Mouse (Mus musculus) midbrain, embryonic 16.5 days (tissue): ENCODE results near the gene Ccna2. TPM values are rescaled to one million over a fixed set of nuclear protein-coding genes. Genes with fewer than 3 reads are reported as not detected.

Experiments used
- ATAC-seq: fragments of 200-750 bp; cut with Nextera tagmentation; 2 replicates; pipeline ENCODE4 v1.8.0; 2017; ENCODE audit warnings: moderate TSS enrichment
- H3K27ac ChIP-seq: fragments of 300-500 bp; sonication (generic); 2 replicates; pipeline ENCODE4 v1.5.1; 2014; ENCODE audit warnings: mild to moderate bottlenecking, low read length, mixed read lengths
- H3K27me3 ChIP-seq: fragments of 300-500 bp; sonication (generic); 2 replicates; pipeline ENCODE4 v1.6.1; 2014; ENCODE audit warnings: low read depth, low read length, mixed read lengths; ENCODE audit not compliant: control insufficient read depth, insufficient read depth
- H3K36me3 ChIP-seq: fragments of 300-500 bp; sonication (generic); 2 replicates; pipeline ENCODE4 v1.6.1; 2014; ENCODE audit warnings: mild to moderate bottlenecking, low read length, moderate library complexity, mixed read lengths; ENCODE audit not compliant: control insufficient read depth, insufficient read depth
- H3K4me1 ChIP-seq: fragments of 300-500 bp; sonication (generic); 2 replicates; pipeline ENCODE4 v1.6.1; 2014; ENCODE audit warnings: mild to moderate bottlenecking, low read length, mixed read lengths; ENCODE audit not compliant: control insufficient read depth, insufficient read depth
- H3K4me2 ChIP-seq: fragments of 300-500 bp; sonication (generic); 2 replicates; pipeline ENCODE4 v1.6.1; 2014; ENCODE audit warnings: mild to moderate bottlenecking, low read length, mixed read lengths
- H3K4me3 ChIP-seq: fragments of 300-500 bp; sonication (generic); 2 replicates; pipeline ENCODE4 v1.5.1; 2014; ENCODE audit warnings: low read depth, mild to moderate bottlenecking, low read length, moderate library complexity, mixed read lengths
- H3K9ac ChIP-seq: fragments of 300-500 bp; sonication (generic); 2 replicates; pipeline ENCODE4 v1.6.1; 2014; ENCODE audit warnings: low read depth, low read length, mixed read lengths
- H3K9me3 ChIP-seq: fragments of 300-500 bp; sonication (generic); replicated peaks from 2 replicates; pipeline ENCODE4 v1.6.1; 2014; ENCODE audit warnings: mild to moderate bottlenecking, low read length, mixed read lengths; ENCODE audit not compliant: control insufficient read depth, poor library complexity, severe bottlenecking
- WGBS: fragments of 180-500 bp; shearing (Covaris S2); extraction: QIAGEN DNeasy Blood & Tissue Kit; methylation state at CpG from one replicate; pipeline ENCODE4 v1.1.7; 2014; 5-methylcytosine and 5-hydroxymethylcytosine counted together
- polyA plus RNA-seq: library from polyadenylated mRNA; unstranded; fragments of >200 nt; fragmentation: Nextera tagmentation; extraction: Ambion mirVana; gene quantifications from 2 replicates; pipeline ENCODE4 v1.2.1, GENCODE M21; 2015

Ccna2 gene
- polyA plus RNA-seq, 1 experiment from 2014 or later = 17.6 TPM

DNA sequence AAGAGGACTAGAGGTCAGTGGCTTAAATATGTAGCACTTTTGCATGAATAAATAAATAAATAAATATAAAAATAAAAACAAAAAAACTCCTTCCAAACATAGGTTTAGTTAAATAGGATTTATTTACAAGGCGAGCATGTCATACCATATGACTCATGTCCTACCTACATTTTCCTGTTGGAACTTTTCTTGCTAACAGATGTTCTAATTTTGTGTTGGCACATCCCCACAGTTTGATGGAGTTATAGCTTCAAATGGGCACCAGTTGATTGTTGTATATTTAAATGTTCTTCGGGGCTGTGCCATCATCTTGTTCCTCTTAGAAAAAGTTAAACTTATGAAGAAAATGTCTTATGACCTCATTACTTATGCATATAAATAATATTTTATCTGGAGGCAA, 30.6 kb downstream of the Ccna2 start:
- Histone ChIP-seq H3K4me1 (no peaks in the 10 kb centered on the region), H3K4me2 (no peak overlapping the region), H3K4me3 (no peak overlapping the region), H3K9ac (no peak overlapping the region), H3K27me3 (no peaks in the 10 kb centered on the region), H3K36me3 (no peaks in the 10 kb centered on the region), H3K9me3 (no peaks in the 10 kb centered on the region), H3K27ac (no peak overlapping the region)
- ATAC-seq = no peak
- 91% methylated on average over 2 of the region's 2 CpGs for WGBS

- no peaks in the 10 kb centered on the region for H3K36me3 ChIP-seq
- H3K4me1 ChIP-seq = no peaks in the 10 kb centered on the region
- no peak overlapping the region for H3K4me3 ChIP-seq
- no peak overlapping the region for H3K4me2 ChIP-seq
- no peaks in the 10 kb centered on the region for H3K9me3 ChIP-seq
- no peaks in the 10 kb centered on the region for H3K27me3 ChIP-seq
- no peak for ATAC-seq
- 76% methylated on average over 2 of the region's 2 CpGs for WGBS
- no peak overlapping the region for H3K9ac ChIP-seq
- H3K27ac ChIP-seq = no peak overlapping the region
These were observed 31.2 kb downstream of the Ccna2 start for GRCm38 (mm10) chr3:36540756-36541155.

DNA sequence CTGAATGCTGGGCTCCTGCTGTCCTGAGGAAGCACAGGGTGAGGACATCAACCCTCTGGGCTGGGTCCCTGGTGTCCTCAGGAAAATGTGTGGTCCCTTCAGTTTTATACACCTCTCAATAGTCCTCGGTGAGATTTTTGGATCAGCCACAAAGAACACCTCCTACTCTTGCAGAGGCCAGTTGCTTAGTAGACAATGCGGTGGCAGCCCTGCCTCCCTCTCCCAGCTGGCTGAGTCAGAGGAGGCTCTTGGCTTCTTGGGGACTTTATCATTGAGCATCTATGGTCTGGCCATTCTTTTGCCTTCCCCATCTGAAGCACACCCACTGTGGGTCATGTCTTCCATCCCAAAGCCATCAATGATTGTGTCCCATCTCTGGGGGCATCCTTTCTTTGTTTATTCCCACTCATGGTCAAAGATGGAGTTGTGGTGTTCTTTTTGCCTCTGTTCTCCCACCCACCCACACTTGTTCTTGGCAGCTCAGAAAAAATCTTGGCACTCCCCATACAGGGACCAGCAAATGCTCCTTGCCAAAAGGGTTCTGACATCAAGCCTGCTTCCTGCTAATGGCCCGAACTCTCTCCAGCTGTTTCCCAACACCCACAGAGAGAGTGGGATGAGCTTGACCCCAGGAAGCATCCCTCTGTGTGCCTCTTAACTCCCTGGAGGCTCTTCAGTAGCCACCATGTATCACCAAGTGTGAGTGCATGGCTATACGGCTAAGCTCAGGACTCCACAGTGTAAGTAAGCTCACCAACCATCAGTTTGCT, 34.1 kb downstream of the Ccna2 start:
- H3K9ac ChIP-seq = no peak overlapping the region
- WGBS = 87% methylated on average over 4 of the region's 4 CpGs

GRCm38 (mm10) chr3:36536041-36536440, 35.9 kb downstream of the Ccna2 start:
- 92% methylated on average over 12 of the region's 12 CpGs for WGBS
- no peak for ATAC-seq
- Histone ChIP-seq H3K9me3 (no peaks in the 10 kb centered on the region), H3K4me1 (peaks cover 3% of the 10 kb centered on the region; the same call in 1 of the 2 replicates), H3K27me3 (no peaks in the 10 kb centered on the region), H3K36me3 (no peaks in the 10 kb centered on the region), H3K27ac (no peak overlapping the region), H3K9ac (no peak overlapping the region), H3K4me2 (no peak overlapping the region), H3K4me3 (no peak overlapping the region)

More for the DNA sequence above, 34.1 kb downstream of the Ccna2 start:
- ATAC-seq = no peak
- Histone ChIP-seq H3K4me1 (no peaks in the 10 kb centered on the region), H3K36me3 (no peaks in the 10 kb centered on the region), H3K9me3 (no peaks in the 10 kb centered on the region), H3K4me2 (no peak overlapping the region), H3K27ac (no peak overlapping the region), H3K4me3 (no peak overlapping the region), H3K27me3 (no peaks in the 10 kb centered on the region)

DNA sequence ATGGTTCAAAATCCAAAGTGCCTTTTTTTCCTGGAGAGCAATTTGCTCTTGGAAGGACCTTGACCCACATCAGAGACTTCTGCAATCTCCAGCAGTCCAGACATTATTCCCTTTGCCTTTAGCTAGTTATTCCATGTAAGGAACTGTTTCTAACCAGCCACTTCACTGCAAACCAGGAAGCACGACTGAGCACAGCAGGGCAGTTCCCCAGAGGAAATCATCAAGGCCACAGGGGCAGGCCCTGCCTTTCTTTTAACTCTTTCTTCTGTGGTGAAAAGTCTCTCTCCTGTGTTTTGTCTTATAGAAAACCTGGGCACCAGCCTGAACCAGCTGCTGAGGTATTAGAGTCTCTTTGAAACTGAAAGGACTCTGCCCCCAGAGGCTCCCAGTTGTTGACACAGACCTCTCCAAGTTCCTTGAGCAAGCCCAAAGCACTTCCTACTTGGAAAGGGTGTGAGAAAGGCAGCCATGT, 38.7 kb downstream of the Ccna2 start:
- Histone ChIP-seq H3K27me3 (no peaks in the 10 kb centered on the region), H3K9ac (no peak overlapping the region), H3K4me1 (peaks cover 3% of the 10 kb centered on the region; the same call in 1 of the 2 replicates), H3K27ac (no peak overlapping the region), H3K36me3 (no peaks in the 10 kb centered on the region), H3K4me3 (no peak overlapping the region), H3K4me2 (no peak overlapping the region), H3K9me3 (no peaks in the 10 kb centered on the region)
- 3% methylated on average over 1 of the region's 1 CpGs for WGBS
- no peak for ATAC-seq

DNA sequence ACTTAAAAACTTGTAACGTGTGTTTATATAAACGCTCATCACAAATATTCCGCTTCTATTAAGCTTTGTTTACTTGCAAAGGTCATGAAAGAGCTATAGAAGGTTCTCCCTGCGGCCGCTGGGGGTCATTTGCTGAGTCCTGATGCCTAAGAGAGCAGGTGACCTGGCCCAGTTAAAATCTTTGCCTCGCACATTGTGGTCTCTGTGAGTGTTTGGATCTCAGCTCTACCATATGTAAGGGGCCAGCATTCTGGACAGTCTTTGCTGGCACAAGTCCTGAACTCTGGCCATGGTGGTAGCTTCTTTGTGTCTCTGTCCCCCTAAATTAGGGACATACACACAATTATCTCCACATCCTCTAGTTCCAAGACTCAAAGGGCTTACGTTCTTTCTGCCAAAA, 39.2 kb downstream of the Ccna2 start:
- Histone ChIP-seq H3K4me3 (no peak overlapping the region), H3K9ac (no peak overlapping the region), H3K9me3 (no peaks in the 10 kb centered on the region), H3K4me2 (no peak overlapping the region), H3K27me3 (no peaks in the 10 kb centered on the region), H3K36me3 (no peaks in the 10 kb centered on the region), H3K27ac (no peak overlapping the region), H3K4me1 (peaks cover 3% of the 10 kb centered on the region; the same call in 1 of the 2 replicates)
- ATAC-seq = no peak
- WGBS = 37% methylated on average over 7 of the region's 7 CpGs

DNA sequence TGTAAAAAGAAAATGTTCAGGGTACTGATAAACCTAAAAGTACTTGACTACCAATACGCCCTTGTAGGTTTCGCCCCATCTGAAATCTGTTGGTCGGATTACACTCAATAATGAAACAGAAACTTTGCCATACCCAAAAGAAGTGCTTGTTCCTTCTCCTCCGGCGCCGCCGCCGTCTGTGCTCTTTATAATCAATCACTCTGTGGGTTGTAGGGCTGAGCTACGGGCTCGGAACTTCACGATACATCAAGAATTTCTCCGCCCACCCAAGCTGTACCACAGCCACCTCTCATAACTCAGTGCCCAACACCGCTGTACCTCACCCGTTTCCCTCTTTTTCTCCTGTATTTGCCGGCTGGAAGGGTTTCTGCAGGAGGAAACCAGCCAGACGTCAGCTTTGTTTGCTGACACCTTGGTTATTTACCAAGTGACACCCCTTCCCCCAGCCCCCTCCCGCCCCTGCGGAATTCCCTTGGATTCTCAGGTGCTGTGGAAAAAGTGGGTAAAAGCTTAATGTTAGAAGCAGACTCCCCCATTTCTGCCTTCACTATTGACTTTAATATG, 39.9 kb downstream of the Ccna2 start:
- WGBS = 19% methylated on average over 18 of the region's 18 CpGs
- H3K36me3 ChIP-seq = no peaks in the 10 kb centered on the region
- H3K4me3 ChIP-seq = peak overlapping the region; percentile 15; the same call in 1 of the 2 replicates
- no peak overlapping the region for H3K9ac ChIP-seq
- no peaks in the 10 kb centered on the region for H3K27me3 ChIP-seq
- peak overlapping the region; percentile 43 for H3K4me2 ChIP-seq
- H3K4me1 ChIP-seq = peaks cover 3% of the 10 kb centered on the region; the same call in 1 of the 2 replicates
- no peaks in the 10 kb centered on the region for H3K9me3 ChIP-seq
- no peak overlapping the region for H3K27ac ChIP-seq
- ATAC-seq = no peak

DNA sequence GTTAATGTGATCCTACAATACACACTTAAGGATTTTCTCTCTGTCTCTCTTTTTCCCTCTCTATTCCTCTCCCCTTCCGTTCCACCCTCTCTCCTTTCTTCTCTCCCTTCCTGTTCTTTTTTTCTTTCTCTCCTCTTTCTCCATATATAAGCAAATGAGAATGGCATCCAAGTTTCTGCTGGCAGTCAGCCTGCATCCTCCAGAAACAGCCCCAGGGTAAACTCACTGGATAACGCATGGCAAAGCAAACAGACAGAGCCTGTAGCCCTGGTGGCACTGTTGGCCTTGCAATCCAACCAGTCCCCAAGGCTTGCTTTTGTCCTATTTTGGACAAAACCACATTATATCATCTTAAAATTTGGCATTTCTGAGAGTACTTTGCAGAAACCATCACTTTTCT, 40.7 kb downstream of the Ccna2 start:
- Histone ChIP-seq H3K27me3 (no peaks in the 10 kb centered on the region), H3K27ac (no peak overlapping the region), H3K9me3 (no peaks in the 10 kb centered on the region), H3K4me3 (no peak overlapping the region), H3K4me2 (no peak overlapping the region), H3K36me3 (no peaks in the 10 kb centered on the region), H3K9ac (no peak overlapping the region), H3K4me1 (peaks cover 3% of the 10 kb centered on the region; the same call in 1 of the 2 replicates)
- ATAC-seq = no peak
- WGBS = 39% methylated on average over 2 of the region's 2 CpGs

- H3K36me3 ChIP-seq = no peaks in the 10 kb centered on the region
- no peak overlapping the region for H3K4me3 ChIP-seq
- no peak overlapping the region for H3K4me2 ChIP-seq
- H3K9me3 ChIP-seq = no peaks in the 10 kb centered on the region
- H3K9ac ChIP-seq = no peak overlapping the region
- WGBS = 78% methylated on average over 5 of the region's 5 CpGs
- H3K27me3 ChIP-seq = no peaks in the 10 kb centered on the region
- peaks cover 3% of the 10 kb centered on the region; the same call in 1 of the 2 replicates for H3K4me1 ChIP-seq
- ATAC-seq = no peak
- H3K27ac ChIP-seq = no peak overlapping the region
These were observed 41.2 kb downstream of the Ccna2 start for GRCm38 (mm10) chr3:36530781-36531180.
